Mouse (Mus musculus) heart, postnatal 14 days (tissue): ENCODE results near the gene Actl11. TPM values are rescaled to one million over a fixed set of nuclear protein-coding genes. Genes with fewer than 3 reads are reported as not detected.

Source experiments
- total RNA-seq, 2 experiments: library from RNA; stranded (reverse); gene quantifications; 2 replicates each; pipeline ENCODE4 v1.2.3; 2021

The Actl11 gene
- total RNA-seq, 2 experiments from 2014 or later = not detected

Other genes starting within 250 kb of the Actl11 start
- not detected for gene Gnat1, start 248.8 kb upstream of the Actl11 start, total RNA-seq
- 10 to 100 TPM; 17.7 to 18.0 TPM for gene Sema3f, start 218.0 kb upstream of the Actl11 start, total RNA-seq
- gene Rbm5, start 157.5 kb upstream of the Actl11 start, total RNA-seq = 10 to 100 TPM; 74.1 to 76.9 TPM
- 10 to 100 TPM; 33.1 to 35.1 TPM for gene Rbm6, start 55.2 kb upstream of the Actl11 start, total RNA-seq
- gene Mon1a, start 40.3 kb upstream of the Actl11 start, total RNA-seq = 10 to 100 TPM; 10.1 to 10.8 TPM
- gene Mst1r, start 21.6 kb upstream of the Actl11 start, total RNA-seq = 1 to 10 TPM; 2.8 to 3.0 TPM
- gene Camkv, start 7.2 kb downstream of the Actl11 start, total RNA-seq = under 1 TPM in 1 of 2 experiments, not detected in 1; 0.27 TPM
- gene Traip, start 21.7 kb downstream of the Actl11 start, total RNA-seq = 1 to 10 TPM; 1.2 to 1.8 TPM
- gene Uba7, start 47.0 kb downstream of the Actl11 start, total RNA-seq = 10 to 100 TPM; 13.8 to 19.6 TPM
- gene Gm20661, start 54.6 kb downstream of the Actl11 start, total RNA-seq = under 1 TPM; 0.61 to 0.65 TPM
- gene Inka1, start 57.4 kb downstream of the Actl11 start, total RNA-seq = 10 to 100 TPM; 11.1 to 12.7 TPM
- 1 to 10 TPM; 2.4 to 2.7 TPM for gene Cdhr4, start 64.0 kb downstream of the Actl11 start, total RNA-seq
- gene Gm20662, start 67.9 kb downstream of the Actl11 start, total RNA-seq = under 1 TPM; 0.50 to 0.98 TPM
- 10 to 100 TPM; 50.7 to 56.7 TPM for gene Ip6k1, start 74.0 kb downstream of the Actl11 start, total RNA-seq
- gene Gmppb, start 120.8 kb downstream of the Actl11 start, total RNA-seq = 10 to 100 TPM in 1 of 2 experiments, 1 to 10 TPM in 1; 9.2 to 11.4 TPM
- gene Amigo3, start 124.7 kb downstream of the Actl11 start, total RNA-seq = 1 to 10 TPM; 1.4 to 1.9 TPM
- under 1 TPM in 1 of 2 experiments, not detected in 1; 0.38 TPM for gene Mst1, start 152.0 kb downstream of the Actl11 start, total RNA-seq
- 10 to 100 TPM; 85.3 to 92.6 TPM for gene Rnf123, start 154.9 kb downstream of the Actl11 start, total RNA-seq
- 10 to 100 TPM; 36.4 to 41.8 TPM for gene Apeh, start 166.1 kb downstream of the Actl11 start, total RNA-seq